Mouse (Mus musculus): ENCODE measurements at regions not wholly inside any gene's neighbourhood (a gene's known extent, or its start where the extent isn't known, plus 50 kb on each side); places are given as distances from the start of the nearest gene placed in this dataset.
"Not testable (repeated sequence)": the region's sequence is repeated elsewhere in the genome, so short reads cannot be mapped to it uniquely, and the experiment has no call there.

DNA sequence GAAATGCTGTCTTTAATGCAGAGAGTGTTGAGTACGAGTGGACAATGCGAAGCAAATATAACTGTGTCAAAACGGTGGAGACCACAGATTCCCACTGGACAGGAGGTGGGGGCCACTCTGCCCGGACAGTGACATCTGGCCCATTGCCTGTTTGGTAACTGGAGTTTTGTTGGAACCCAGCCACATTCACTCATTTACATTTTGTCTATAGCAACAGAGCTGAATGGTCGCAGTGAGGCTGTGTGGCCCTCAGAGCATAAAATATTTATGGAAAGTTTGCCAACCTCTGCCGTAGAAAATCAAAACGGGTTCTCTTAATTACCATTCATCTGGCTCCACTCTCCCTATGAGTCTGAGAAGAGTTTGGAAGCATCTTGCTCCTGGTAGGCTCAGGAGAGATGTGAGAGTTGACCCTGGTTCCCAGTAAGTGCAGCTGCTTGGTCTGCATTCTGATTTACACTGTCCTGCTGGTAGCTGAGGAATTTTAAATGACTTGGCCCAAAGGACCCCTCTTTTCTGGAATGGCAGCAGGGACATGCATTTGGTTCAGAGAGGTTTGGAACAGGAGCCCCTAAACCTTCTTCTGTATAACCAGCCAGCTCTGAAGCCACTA is 187.9 kb upstream of the Pik3r1 start:
- DNase-seq = no peak

GRCm38 (mm10) chr13:101957782-101958181 is 189.8 kb upstream of the Pik3r1 start:
- no peak for DNase-seq

DNA sequence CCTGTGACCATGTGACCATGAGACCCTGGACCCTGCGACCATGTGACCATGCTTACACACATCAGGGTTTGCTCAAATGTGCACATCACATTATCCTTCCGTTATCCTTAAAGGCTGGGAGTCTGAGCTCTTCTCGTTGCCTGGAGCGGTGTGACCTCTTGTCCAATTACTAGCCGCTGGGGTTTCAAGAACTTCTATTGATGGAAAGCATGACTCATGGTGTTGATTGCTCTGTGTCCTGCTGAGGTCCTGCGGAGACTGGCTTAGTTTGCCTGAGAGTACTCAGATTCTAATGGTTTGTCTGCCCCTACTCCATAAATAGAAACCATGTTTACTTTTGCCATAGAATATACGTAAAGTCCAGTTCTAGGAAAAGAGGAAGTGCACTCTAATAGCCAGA is 197.5 kb upstream of the Pik3r1 start:
- DNase-seq = no peak

DNA sequence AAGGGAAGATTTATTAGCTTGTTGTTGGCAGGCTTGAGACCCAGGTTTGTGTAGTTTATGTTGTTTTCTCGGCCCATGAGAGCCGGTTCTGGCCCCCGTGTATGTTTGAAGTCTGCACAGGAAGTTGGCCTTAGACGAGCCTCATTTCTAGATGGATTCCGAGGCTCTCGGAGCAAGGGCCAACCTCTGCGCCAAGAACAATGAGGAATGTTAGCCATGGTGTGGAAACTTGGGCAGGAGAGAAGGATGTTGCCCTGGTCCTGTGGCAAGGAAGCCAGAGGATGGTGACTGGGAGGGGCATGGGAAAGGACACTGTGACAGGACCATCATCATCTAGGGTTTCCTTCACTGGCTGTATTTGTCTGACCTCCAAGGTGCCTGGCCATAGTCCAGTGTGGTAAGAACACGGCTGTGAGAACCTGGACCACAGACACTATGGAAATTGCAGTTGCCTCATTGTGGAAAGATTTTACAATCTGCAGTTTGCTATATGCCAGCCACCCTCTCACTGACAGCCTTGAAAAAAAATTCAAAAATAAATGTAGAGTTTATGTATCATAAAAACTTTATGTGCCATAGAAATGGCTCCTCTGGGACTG is 198.9 kb upstream of the Pik3r1 start:
- no peak for DNase-seq

DNA sequence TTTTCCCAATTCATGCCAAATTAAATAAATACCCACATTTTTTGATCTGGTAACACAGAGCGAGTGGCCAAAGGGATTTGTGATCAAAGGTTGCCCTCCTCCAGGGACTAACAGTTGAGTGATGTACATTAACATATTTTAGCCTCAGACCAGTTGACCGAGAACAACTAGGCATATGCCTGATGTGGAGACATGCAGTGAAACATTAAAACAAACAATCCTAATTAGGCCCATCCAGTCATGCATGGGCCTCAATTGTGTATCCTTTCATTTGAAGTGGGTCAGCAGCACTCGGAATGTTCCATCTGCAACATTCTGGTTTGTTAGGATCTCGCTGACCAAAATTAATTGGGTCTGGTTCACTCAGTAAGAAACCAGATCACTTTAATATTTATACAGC is 199.4 kb upstream of the Pik3r1 start:
- DNase-seq = no peak

- no peak for DNase-seq
These were observed 208.7 kb upstream of the Pik3r1 start for GRCm38 (mm10) chr13:101976766-101977165.

GRCm38 (mm10) chr13:101980171-101980835 is 212.3 kb upstream of the Pik3r1 start:
- no peak for DNase-seq

- no peak for DNase-seq
These were observed 220.8 kb upstream of the Pik3r1 start for GRCm38 (mm10) chr13:101988637-101989413.

DNA sequence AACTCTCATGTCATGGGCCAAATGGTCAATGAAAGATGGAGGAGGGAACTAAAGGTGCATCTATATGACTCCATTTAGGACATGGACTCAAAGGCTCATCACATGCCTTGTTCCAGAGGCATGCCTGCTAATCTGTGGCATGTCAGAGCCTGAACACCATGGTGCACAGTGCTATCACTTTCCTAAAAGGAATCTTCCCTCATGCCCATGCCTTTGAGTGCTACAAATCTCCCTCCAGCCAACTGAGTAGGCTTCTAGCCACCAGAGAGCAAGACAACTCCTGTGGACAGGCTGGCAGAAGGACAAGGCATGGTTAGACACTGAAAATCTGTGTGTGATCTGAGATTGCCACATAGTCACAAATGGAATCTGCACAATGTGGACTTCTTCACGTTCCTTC is 223.7 kb upstream of the Pik3r1 start:
- DNase-seq = no peak

DNA sequence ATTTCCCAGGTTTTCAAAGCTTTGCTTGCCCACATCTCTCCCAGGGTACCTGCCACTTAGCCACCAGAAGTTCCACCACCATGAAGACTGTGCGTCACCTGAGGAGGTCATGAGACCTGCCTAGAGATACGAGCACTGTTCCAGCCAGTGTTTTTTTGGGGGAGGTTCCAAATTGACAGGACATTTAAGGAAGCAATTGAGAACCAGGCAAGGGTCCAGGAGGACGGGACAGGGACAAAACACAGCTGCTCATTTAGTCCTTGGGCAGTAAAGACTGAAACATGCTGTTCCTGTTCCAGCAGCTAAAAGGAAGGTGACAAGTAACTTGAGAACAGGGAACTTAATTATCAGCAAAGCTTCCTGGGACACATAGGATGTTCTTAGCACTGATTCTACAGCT is 226.8 kb upstream of the Pik3r1 start:
- no peak for DNase-seq

- DNase-seq = no peak
These were observed 227.5 kb upstream of the Pik3r1 start for GRCm38 (mm10) chr13:101995529-101995928.

DNA sequence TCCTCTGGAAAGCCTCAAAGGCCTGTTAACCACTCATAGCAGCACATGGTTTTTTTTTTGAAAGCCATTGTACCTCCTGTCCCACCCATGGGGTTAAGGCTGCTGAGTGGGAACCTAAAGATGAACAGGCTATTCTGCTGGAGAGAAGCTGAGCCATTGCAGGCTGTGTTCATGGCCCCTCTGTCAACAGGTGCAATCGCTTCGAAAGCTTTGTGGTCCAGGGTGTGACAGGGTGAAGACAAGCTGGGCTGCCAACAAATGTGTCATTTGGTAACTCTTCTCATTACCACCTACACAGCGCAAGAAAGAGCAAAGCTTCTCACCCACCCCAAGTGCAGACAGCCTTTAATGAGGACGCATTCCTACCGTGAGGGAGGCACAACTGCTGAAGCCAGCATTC is 228.1 kb upstream of the Pik3r1 start:
- DNase-seq = no peak

DNA sequence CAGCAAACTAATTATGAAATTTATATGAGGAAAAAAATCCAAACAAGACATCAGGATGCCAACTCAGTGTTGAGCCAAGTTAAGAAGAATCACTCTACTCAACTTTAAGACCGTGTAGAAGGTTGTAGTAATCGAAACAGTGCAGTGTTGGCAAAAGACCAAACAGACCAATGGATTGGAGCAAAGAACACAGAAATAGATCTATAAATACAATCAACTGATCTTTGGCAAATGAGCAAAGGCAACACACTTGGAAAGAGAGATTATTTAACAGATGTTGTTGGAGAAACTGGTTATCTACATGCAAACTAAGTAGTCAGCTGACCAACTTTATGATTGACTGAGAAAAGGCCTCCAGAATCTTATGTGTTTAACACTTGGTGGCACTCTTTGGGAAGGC is 229.4 kb upstream of the Pik3r1 start:
- DNase-seq = no peak

DNA sequence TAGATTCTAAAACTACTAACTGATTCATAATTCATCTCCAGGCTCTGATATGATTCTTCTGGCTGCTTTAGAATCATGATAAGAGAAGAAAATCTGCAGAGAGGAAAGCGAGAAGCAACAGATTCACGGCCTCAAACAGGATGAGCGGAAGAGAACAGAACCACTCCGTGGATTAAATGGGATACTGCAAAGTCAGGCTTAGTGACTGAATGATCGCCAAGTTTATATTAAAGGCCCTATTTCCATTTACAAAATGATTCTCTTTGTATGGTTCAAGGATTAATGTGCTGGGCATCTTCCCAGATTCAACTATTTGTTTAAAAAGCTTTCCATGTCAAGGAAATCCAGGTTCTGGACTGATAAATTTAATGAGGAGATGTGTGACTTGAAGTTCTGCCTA is 238.5 kb upstream of the Pik3r1 start:
- DNase-seq = no peak

DNA sequence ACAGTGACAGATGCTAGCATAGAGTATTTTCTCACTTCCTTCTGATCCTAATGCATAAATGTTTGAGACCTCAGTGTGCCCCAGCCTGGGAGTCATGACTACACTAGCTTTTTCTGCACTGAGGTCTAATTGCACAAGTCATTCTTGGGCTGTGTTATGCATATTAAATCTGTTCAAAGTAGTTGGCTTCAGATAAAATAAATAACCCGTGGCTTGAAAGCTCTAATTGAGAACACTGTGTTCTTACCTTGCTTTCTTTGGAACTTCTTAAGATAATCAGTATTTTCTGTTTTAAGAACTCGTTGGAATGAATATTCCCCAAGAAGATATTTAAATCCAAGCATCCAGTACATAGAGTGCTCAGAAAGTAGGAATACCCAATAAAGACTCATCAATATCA is 243.9 kb upstream of the Pik3r1 start:
- DNase-seq = no peak

- DNase-seq = no peak
These were observed 246.5 kb upstream of the Pik3r1 start for GRCm38 (mm10) chr13:102014514-102014913.

DNA sequence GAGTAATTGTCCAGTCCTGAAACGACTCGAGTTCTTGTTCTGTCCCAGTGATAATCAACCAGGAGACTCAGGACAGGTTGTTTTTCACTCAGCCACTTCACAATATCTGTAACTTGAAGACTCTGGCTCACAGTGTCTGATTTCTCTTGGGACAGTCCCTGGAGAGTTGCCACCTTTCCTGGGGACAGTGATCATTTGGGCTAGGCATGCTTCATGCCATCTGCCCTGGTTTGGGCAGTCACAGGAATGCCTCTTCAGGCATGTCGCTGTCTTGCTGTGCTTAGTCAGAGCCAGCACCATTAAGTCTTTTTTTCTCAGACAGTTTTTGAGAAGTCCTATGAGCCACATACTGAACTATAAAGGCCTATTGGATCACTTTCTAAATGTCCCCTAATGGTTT is 246.9 kb upstream of the Pik3r1 start:
- DNase-seq = no peak

DNA sequence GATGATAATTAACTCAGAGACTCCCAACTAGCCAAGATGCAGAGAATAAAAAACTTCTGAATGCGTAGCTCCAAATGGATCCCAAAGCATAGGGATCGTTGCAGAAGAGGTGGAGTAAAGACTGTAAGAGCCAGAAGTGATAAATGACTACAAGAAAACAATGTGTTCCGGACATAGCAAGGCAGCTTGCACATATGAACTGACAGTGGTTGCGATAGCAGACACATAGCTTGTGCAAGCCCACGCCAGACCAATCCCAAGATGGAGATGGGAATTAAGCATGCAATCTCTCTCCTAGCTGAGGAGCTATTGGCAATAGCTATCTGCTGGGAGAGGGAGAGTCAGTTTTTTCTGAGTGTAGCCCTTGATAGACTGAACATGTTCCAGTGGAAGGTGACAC is 248.5 kb upstream of the Pik3r1 start:
- DNase-seq = no peak

- no peak for DNase-seq
These were observed 254.3 kb upstream of the Pik3r1 start for GRCm38 (mm10) chr13:102022273-102022672.

DNA sequence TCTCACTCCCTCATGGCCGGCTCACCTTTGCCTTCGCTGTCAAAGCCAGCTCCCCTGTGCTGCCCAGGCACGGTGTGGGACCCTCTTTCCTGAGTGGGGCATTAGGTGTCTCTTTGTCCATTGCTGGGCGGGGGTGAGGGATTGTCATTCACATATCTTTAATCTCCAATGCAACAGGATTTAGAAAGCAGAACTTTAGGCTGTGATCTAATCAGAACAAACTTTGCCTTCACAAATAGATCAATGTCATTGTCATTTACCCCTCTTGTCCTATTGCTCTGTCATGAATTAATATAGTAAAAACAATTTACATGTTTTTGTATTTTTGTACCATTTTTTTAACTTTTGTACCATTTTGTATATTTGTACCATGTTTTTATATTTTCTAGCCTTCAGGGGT is 254.7 kb upstream of the Pik3r1 start:
- no peak for DNase-seq

DNA sequence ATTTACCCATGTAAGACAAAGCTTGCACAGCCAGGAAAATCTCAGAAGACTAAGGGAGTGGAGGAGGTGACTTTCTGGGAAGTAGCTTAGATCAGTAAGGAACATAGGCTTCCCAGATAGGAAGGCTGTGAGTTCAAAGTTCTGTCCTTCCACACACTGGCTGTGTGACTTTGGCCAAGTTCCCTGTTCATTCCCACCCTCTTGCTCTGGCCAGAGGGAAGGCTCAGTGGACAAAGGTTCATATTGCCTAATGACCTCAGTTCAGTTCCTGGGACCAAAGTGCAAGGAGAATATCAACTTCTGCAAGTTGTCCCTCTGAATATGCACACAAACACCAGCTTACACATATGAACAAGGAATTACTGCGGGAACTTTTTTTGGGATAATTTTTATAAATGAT is 255.6 kb upstream of the Pik3r1 start:
- DNase-seq = no peak

DNA sequence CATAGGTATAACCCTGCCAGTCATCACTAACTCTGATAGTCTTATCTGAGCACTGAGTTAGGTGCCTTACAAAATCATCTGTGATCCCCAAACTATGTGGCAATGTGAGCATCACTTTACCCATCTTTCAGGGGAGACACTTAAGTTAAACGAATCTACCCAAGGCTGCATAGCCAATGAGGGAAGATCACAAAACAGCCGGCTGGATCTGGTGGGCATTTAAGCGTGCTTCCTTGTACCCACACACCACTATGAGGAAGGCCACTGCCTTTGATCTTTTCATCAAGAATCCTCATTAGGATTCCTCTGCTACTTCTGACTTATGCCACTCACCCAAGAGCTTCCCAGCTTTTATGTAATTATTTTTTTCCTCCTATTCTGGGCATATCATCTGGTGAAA is 257.1 kb upstream of the Pik3r1 start:
- no peak for DNase-seq

DNA sequence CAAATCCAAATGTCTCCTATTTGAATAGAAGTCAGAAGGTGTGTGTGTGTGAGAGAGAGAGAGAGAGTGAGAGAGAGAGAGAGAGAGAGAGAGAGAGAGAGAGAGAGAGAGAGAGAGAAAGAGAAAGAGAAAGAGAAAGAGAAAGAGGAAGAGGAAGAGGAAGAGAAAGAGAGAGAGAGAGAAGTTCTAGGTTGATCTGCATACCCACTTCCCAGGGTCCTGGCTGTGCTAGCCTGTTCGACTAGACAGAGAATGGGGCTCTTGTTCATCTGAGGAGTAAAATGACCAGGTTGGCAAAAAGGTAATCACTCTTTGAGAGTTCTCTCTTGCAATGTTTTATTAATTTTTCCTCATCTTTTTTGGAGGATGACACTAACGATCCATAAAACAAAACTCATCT is 257.5 kb upstream of the Pik3r1 start:
- DNase-seq = not testable (repeated sequence)

DNA sequence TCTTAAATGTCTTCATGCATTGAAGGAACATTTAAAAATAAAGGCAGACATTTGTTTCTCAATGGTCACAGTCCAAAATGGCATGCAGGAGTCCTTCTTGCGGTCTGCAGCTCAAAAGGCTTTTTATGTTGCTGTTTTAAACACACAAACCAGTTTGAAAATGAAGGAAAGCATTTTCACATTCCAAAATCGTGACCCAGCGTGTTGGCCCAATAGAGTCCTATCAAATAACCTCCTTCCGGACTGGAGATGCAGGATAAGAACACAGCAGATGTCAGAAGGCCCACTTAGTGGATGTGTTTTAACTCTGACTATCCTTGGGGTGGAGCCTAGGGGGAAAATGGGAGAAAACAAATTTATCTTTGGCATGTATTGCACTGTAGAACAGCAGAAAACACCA is 263.4 kb upstream of the Pik3r1 start:
- no peak for DNase-seq
